Mouse (Mus musculus) CH12.LX (cell line): Measurements from ENCODE around the gene Mt4. TPM values are rescaled to one million over a fixed set of nuclear protein-coding genes. Genes with fewer than 3 reads are reported as not detected.

ENCODE experiments used
- DNase-seq: peaks from one replicate; pipeline ENCODE4 v3.0.0-alpha.2; 2013; ENCODE audit errors: extremely low read depth
- H3K27ac ChIP-seq: 2 replicates; pipeline ENCODE4 v1.5.1; 2012; ENCODE audit warnings: low read depth, mild to moderate bottlenecking, control low read depth, moderate library complexity; ENCODE audit not compliant: insufficient read depth
- H3K27me3 ChIP-seq: replicated peaks from 2 replicates; pipeline ENCODE3; 2012; ENCODE audit warnings: inconsistent platforms
- H3K36me3 ChIP-seq, 2 experiments: replicated peaks in 1 of 2; 2 replicates each; pipeline versions ENCODE3 to v1.6.1; 2012; ENCODE audit warnings: inconsistent platforms in 1 of 2, low read length in 1 of 2, mild to moderate bottlenecking in 1 of 2, mixed read lengths in 1 of 2, moderate library complexity in 1 of 2; ENCODE audit not compliant: control insufficient read depth in 1 of 2, insufficient read depth in 1 of 2
- H3K4me1 ChIP-seq, 2 experiments: 2 replicates each; pipeline ENCODE4 v1.6.1; 2012; ENCODE audit warnings: inconsistent platforms in 1 of 2, moderate library complexity in 1 of 2; ENCODE audit not compliant: insufficient read depth in 2 of 2, control insufficient read depth in 1 of 2
- H3K4me2 ChIP-seq: 2 replicates; pipeline ENCODE4 v1.6.1; 2012; ENCODE audit warnings: low read depth, mild to moderate bottlenecking, control low read depth; ENCODE audit not compliant: poor library complexity, insufficient read depth, severe bottlenecking
- H3K4me3 ChIP-seq, 3 experiments: fragments of 150-350 bp in 1 of 3; sonication (generic) in 1 of 3; replicated peaks in 1 of 3; 2 replicates each; pipeline versions ENCODE3 to v1.5.1; 2011 to 2012; ENCODE audit warnings: low read depth in 2 of 3, low read length in 2 of 3, mild to moderate bottlenecking in 2 of 3, moderate library complexity in 2 of 3, control low read depth in 1 of 3, improper control_type of control experiment in 1 of 3, inconsistent platforms in 1 of 3, mixed read lengths in 1 of 3; ENCODE audit not compliant: poor library complexity in 1 of 3
- H3K79me2 ChIP-seq: replicated peaks from 2 replicates; pipeline ENCODE4 v1.6.1; 2012; ENCODE audit warnings: mild to moderate bottlenecking, moderate library complexity; ENCODE audit not compliant: control insufficient read depth, poor library complexity, insufficient read depth, severe bottlenecking; ENCODE audit errors: extremely low read depth
- H3K9ac ChIP-seq: 2 replicates; pipeline ENCODE4 v1.6.1; 2012; ENCODE audit warnings: low read depth, mild to moderate bottlenecking, control low read depth, moderate library complexity; ENCODE audit not compliant: insufficient read depth
- H3K9me3 ChIP-seq: replicated peaks from 2 replicates; pipeline ENCODE3; 2012; ENCODE audit warnings: low read length, inconsistent platforms, mixed read lengths
- E2F4 ChIP-seq: IDR thresholded peaks from 2 replicates; pipeline ENCODE4 v1.6.1; 2011; ENCODE audit warnings: low read depth, low read length, improper control_type of control experiment; ENCODE audit not compliant: insufficient replicate concordance
- ELF1 ChIP-seq: IDR thresholded peaks from 2 replicates; pipeline ENCODE4 v1.6.1; 2014; ENCODE audit warnings: low read depth, mild to moderate bottlenecking, inconsistent platforms, low read length, improper control_type of control experiment
- EP300 ChIP-seq: IDR thresholded peaks from 2 replicates; pipeline ENCODE4 v1.6.1; 2011; ENCODE audit warnings: low read length, improper control_type of control experiment
- GABPA ChIP-seq: IDR thresholded peaks from 2 replicates; pipeline ENCODE4 v1.6.1; 2012; ENCODE audit warnings: low read depth, low read length, improper control_type of control experiment, inconsistent platforms; ENCODE audit not compliant: insufficient replicate concordance
- HCFC1 ChIP-seq: IDR thresholded peaks from 2 replicates; pipeline ENCODE4 v1.6.1; 2012; ENCODE audit warnings: low read depth, mild to moderate bottlenecking, inconsistent platforms, low read length, improper control_type of control experiment
- IRF4 ChIP-seq: IDR thresholded peaks from 2 replicates; pipeline ENCODE4 v1.6.1; 2014; ENCODE audit warnings: low read depth, mild to moderate bottlenecking, inconsistent platforms, low read length, improper control_type of control experiment
- JUND ChIP-seq: conservative IDR thresholded peaks from 2 replicates; pipeline ENCODE4 v1.6.1; 2011; ENCODE audit warnings: low read depth, low read length, improper control_type of control experiment
- MYC ChIP-seq: IDR thresholded peaks from 2 replicates; pipeline ENCODE4 v1.6.1; 2011; ENCODE audit warnings: low read depth, mild to moderate bottlenecking, improper control_type of control experiment, low read length
- NELFE ChIP-seq: IDR thresholded peaks from 2 replicates; pipeline ENCODE4 v1.6.1; 2011; ENCODE audit warnings: low read depth, low read length, improper control_type of control experiment
- POLR2A ChIP-seq: IDR thresholded peaks from 2 replicates; pipeline ENCODE4 v1.6.1; 2011; ENCODE audit warnings: low read depth, mild to moderate bottlenecking, improper control_type of control experiment, low read length
- SMC3 ChIP-seq: IDR thresholded peaks from 2 replicates; pipeline ENCODE4 v1.6.1; 2011; ENCODE audit warnings: low read depth, low read length, improper control_type of control experiment
- TBP ChIP-seq: conservative IDR thresholded peaks from 2 replicates; pipeline ENCODE4 v1.6.1; 2011; ENCODE audit warnings: low read depth, low read length, improper control_type of control experiment
- TCF12 ChIP-seq: IDR thresholded peaks from 2 replicates; pipeline ENCODE4 v1.6.1; 2014; ENCODE audit warnings: low read depth, mild to moderate bottlenecking, inconsistent platforms, low read length, improper control_type of control experiment
- dilution Hi-C: fragments of 300-500 bp; cut with MboI; formaldehyde crosslinking; loops from 2 replicates; pipeline ENCODE4 v1.14.3; 2020; ENCODE audit warnings: low sequenced_read_pairs; ENCODE audit not compliant: extremely low pct_unique_long_range_greater_than_20kb, extremely low pct_ligation_motif_present
- in situ Hi-C: fragments of 300-500 bp; cut with MboI; formaldehyde crosslinking; loops from 3 replicates; pipeline ENCODE4 v1.14.3; 2019; ENCODE audit warnings: low sequenced_read_pairs, low pct_ligation_motif_present, low pct_unique_long_range_greater_than_20kb, mixed read lengths
- polyA plus RNA-seq: library from polyadenylated mRNA; unstranded; fragments of >175 nt; gene quantifications from 2 replicates; pipeline ENCODE4 v1.2.1, GENCODE M21; 2012; ENCODE audit warnings: low read depth; ENCODE audit not compliant: insufficient read length
- total RNA-seq, 2 experiments: library from RNA; depleted of rRNA; stranded (reverse); fragments of 300-350 nt in 1 of 2; fragments of >200 nt in 1 of 2; gene quantifications; 2 replicates each; pipeline ENCODE4 v1.2.3; 2012 to 2014

The Mt4 gene
- total and polyA plus RNA-seq, 3 experiments: not detected

GRCm38 (mm10) chr8:94186542-94186941, 49.5 kb downstream of the Mt4 start (continued):
- TF ChIP-seq SMC3 (peak; percentile 80), HCFC1 (peak; percentile 53), JUND (0 out of 2 replicates have a peak, but pooled peaks have one; percentile 54), MYC (0 out of 2 replicates have a peak, but pooled peaks have one; percentile 42), NELFE (peak; percentile 72; the same call in 1 of the 2 replicates), TBP (0 out of 2 replicates have a peak, but pooled peaks have one; percentile 11)

DNA sequence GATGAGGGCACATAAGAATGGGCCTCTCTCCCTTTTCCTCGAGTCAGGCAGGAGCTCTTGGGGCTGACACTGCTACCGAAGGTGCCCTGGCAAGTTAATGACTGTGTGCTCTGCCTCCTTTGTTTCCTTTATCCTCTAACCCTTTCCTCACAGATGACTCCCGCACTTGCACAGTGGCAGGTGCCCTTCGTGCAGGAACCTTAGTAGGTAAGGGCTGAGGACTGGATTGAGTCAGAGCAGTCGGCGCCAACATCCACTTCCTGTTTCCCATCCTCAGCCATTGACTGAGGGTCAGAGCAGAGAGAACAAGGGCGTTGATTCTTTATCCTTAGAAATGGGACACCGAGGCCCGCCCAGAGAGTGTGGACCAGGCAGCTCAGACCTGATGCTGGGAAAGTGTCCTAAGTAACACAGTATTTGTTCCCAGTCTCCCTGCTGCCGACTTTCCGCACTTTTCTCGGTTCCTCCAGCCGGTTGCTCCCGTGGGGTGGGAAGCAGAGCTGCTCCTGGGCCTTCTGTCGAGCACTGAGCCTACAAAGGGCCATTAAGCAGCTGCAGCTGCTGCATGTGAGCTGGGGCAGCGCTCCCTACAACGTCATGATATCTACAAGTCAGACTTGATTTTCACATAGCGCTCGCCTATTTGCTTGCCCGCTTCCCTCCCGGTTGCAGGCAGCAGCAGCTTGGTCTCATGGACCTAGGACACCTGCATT, 50.4 kb downstream of the Mt4 start:
- Histone ChIP-seq H3K9me3 (no peaks in the 10 kb centered on the region), H3K9ac (peak overlapping the region; percentile 52), H3K79me2 (no peaks in the 10 kb centered on the region), H3K27me3 (peaks cover 41% of the 10 kb centered on the region), H3K27ac (peak overlapping the region; percentile 80), H3K36me3 (no peaks in the 10 kb centered on the region), H3K4me1 (peaks cover 38 to 53% of the 10 kb centered on the region in 2 experiments), H3K4me2 (peak overlapping the region; percentile 50; the same call in 1 of the 2 replicates), H3K4me3 (no peak overlapping the region)
- in situ Hi-C loops: loop anchor here (25.0 kb wide), 1 partner anchor 500 kb away; no protein-coding TSS in a partner anchor
- dilution Hi-C loops: no loop called here
- DNase-seq: peak; percentile 52
- peak; percentile 60 for TF ChIP-seq ELF1
- TF ChIP-seq TCF12: peak; percentile 57; the same call in 1 of the 2 replicates
- TF ChIP-seq TBP: 0 out of 2 replicates have a peak, but pooled peaks have one; percentile 26
- peak; percentile 41; the same call in 1 of the 2 replicates for TF ChIP-seq POLR2A
- TF ChIP-seq GABPA: no peak
- 0 out of 2 replicates have a peak, but pooled peaks have one; percentile 31 for TF ChIP-seq EP300
- TF ChIP-seq E2F4: no peak
- TF ChIP-seq IRF4: peak; percentile 68
- TF ChIP-seq, all 38 proteins: peak for 6

Other genes with a start within 250 kb of the Mt4 start
- 101 and 126 TPM in 2 replicates for gene Amfr, start 124.4 kb upstream of the Mt4 start, total RNA-seq (2012; rRNA removed)
- gene Amfr, start 124.4 kb upstream of the Mt4 start, total RNA-seq (2014; rRNA removed): 79.9 and 102 TPM in 2 replicates
- gene Amfr, start 124.4 kb upstream of the Mt4 start, polyA plus RNA-seq: 71.0 and 86.7 TPM in 2 replicates
- gene Nudt21, start 100.2 kb upstream of the Mt4 start, total RNA-seq (2012; rRNA removed): 138 and 142 TPM in 2 replicates
- gene Nudt21, start 100.2 kb upstream of the Mt4 start, total RNA-seq (2014; rRNA removed): 247 and 282 TPM in 2 replicates
- 78.3 and 91.0 TPM in 2 replicates for gene Nudt21, start 100.2 kb upstream of the Mt4 start, polyA plus RNA-seq
- gene Ogfod1, start 100.0 kb upstream of the Mt4 start, total RNA-seq (2012; rRNA removed): 16.6 and 20.1 TPM in 2 replicates
- 23.4 and 26.9 TPM in 2 replicates for gene Ogfod1, start 100.0 kb upstream of the Mt4 start, total RNA-seq (2014; rRNA removed)
- gene Ogfod1, start 100.0 kb upstream of the Mt4 start, polyA plus RNA-seq: 30.5 and 31.9 TPM in 2 replicates
- gene Bbs2, start 38.3 kb upstream of the Mt4 start, total RNA-seq (2012; rRNA removed): 7.3 and 10.0 TPM in 2 replicates
- 10.4 and 13.0 TPM in 2 replicates for gene Bbs2, start 38.3 kb upstream of the Mt4 start, total RNA-seq (2014; rRNA removed)
- 12.0 and 13.1 TPM in 2 replicates for gene Bbs2, start 38.3 kb upstream of the Mt4 start, polyA plus RNA-seq
- 20.0 and 20.6 TPM in 2 replicates for gene Mt3, start 15.4 kb downstream of the Mt4 start, total RNA-seq (2012; rRNA removed)
- not detected in 2 replicates for gene Mt3, start 15.4 kb downstream of the Mt4 start, total RNA-seq (2014; rRNA removed)
- 1.9 and 2.5 TPM in 2 replicates for gene Mt3, start 15.4 kb downstream of the Mt4 start, polyA plus RNA-seq
- 109 and 212 TPM in 2 replicates for gene Mt2, start 35.5 kb downstream of the Mt4 start, total RNA-seq (2012; rRNA removed)
- gene Mt2, start 35.5 kb downstream of the Mt4 start, total RNA-seq (2014; rRNA removed): 4.1 and 4.3 TPM in 2 replicates
- 49.4 and 54.4 TPM in 2 replicates for gene Mt2, start 35.5 kb downstream of the Mt4 start, polyA plus RNA-seq
- gene Mt1, start 41.9 kb downstream of the Mt4 start, total RNA-seq (2012; rRNA removed): 174 and 239 TPM in 2 replicates
- gene Mt1, start 41.9 kb downstream of the Mt4 start, total RNA-seq (2014; rRNA removed): 13.6 and 19.9 TPM in 2 replicates
- gene Mt1, start 41.9 kb downstream of the Mt4 start, polyA plus RNA-seq: 57.4 and 62.7 TPM in 2 replicates
- gene Nup93, start 77.4 kb downstream of the Mt4 start, total RNA-seq (2012; rRNA removed): 46.0 and 65.9 TPM in 2 replicates
- 86.2 and 88.3 TPM in 2 replicates for gene Nup93, start 77.4 kb downstream of the Mt4 start, total RNA-seq (2014; rRNA removed)
- gene Nup93, start 77.4 kb downstream of the Mt4 start, polyA plus RNA-seq: 99.6 and 102 TPM in 2 replicates
- 0.17 and 0.21 TPM in 2 replicates for gene Slc12a3, start 192.0 kb downstream of the Mt4 start, total RNA-seq (2012; rRNA removed)
- gene Slc12a3, start 192.0 kb downstream of the Mt4 start, total RNA-seq (2014; rRNA removed): 0.08 TPM in 1 of 2 replicates, not detected in the other
- 0.19 TPM in 1 of 2 replicates, not detected in the other for gene Slc12a3, start 192.0 kb downstream of the Mt4 start, polyA plus RNA-seq
- gene Herpud1, start 249.2 kb downstream of the Mt4 start, total RNA-seq (2012; rRNA removed): 172 and 206 TPM in 2 replicates
- gene Herpud1, start 249.2 kb downstream of the Mt4 start, total RNA-seq (2014; rRNA removed): 243 and 257 TPM in 2 replicates
- gene Herpud1, start 249.2 kb downstream of the Mt4 start, polyA plus RNA-seq: 116 and 124 TPM in 2 replicates